Mouse (Mus musculus): ENCODE results near the gene Mrtfa. TPM values are rescaled to one million over a fixed set of nuclear protein-coding genes. Genes with fewer than 3 reads are reported as not detected.

Mrtfa gene
- polyA plus RNA-seq, 1 experiment from 2014 or later, result 30.2 TPM

- WGBS, result 94% methylated on average over 5 of the region's 5 CpGs
- no peak for ATAC-seq (ENCODE audit: low FRiP score, low read depth)
Measured at GRCm38 (mm10) chr15:81068641-81069381, 121.7 kb downstream of the Mrtfa start.

GRCm38 (mm10) chr15:81067761-81068160 is 122.8 kb downstream of the Mrtfa start:
- WGBS, result 97% methylated on average over 3 of the region's 3 CpGs
- Histone ChIP-seq H3K9me3 (no peaks in the 10 kb centered on the region), H3K9ac (no peak overlapping the region)

More at GRCm38 (mm10) chr15:81068641-81069381, 121.7 kb downstream of the Mrtfa start:
- no peaks in the 10 kb centered on the region for H3K9me3 ChIP-seq
- no peaks in the 10 kb centered on the region for H3K4me1 ChIP-seq
- no peak overlapping the region for H3K4me3 ChIP-seq
- no peaks in the 10 kb centered on the region; the same call in 1 of the 2 replicates for H3K36me3 ChIP-seq
- no peaks in the 10 kb centered on the region for H3K27me3 ChIP-seq (replicated peaks)
- H3K27ac ChIP-seq, result no peak overlapping the region
- H3K9ac ChIP-seq, result no peak overlapping the region
- H3K4me2 ChIP-seq (replicated peaks), result no peak overlapping the region

GRCm38 (mm10) chr15:81066976-81067375 is 123.6 kb downstream of the Mrtfa start:
- WGBS, result 78% methylated on average over 5 of the region's 5 CpGs
- Histone ChIP-seq H3K36me3 (no peaks in the 10 kb centered on the region), H3K4me2 (replicated peaks) (no peak overlapping the region), H3K9ac (no peak overlapping the region), H3K4me3 (no peak overlapping the region), H3K27me3 (replicated peaks) (no peaks in the 10 kb centered on the region), H3K27ac (no peak overlapping the region), H3K9me3 (no peaks in the 10 kb centered on the region), H3K4me1 (peaks cover 11% of the 10 kb centered on the region)
- no peak for ATAC-seq (ENCODE audit: low FRiP score, low read depth)

More at GRCm38 (mm10) chr15:81067761-81068160, 122.8 kb downstream of the Mrtfa start:
- H3K4me1 ChIP-seq, result peaks cover 3% of the 10 kb centered on the region
- H3K27ac ChIP-seq, result no peak overlapping the region
- H3K4me3 ChIP-seq, result no peak overlapping the region
- H3K27me3 ChIP-seq (replicated peaks), result no peaks in the 10 kb centered on the region
- no peak for ATAC-seq (ENCODE audit: low FRiP score, low read depth)
- no peak overlapping the region for H3K4me2 ChIP-seq (replicated peaks)
- no peaks in the 10 kb centered on the region; the same call in 1 of the 2 replicates for H3K36me3 ChIP-seq

GRCm38 (mm10) chr15:81064661-81065060 is 125.9 kb downstream of the Mrtfa start:
- H3K27me3 ChIP-seq (replicated peaks), result no peaks in the 10 kb centered on the region
- WGBS, result 94% methylated on average over 4 of the region's 4 CpGs
- H3K9me3 ChIP-seq, result no peaks in the 10 kb centered on the region
- no peak overlapping the region for H3K4me2 ChIP-seq (replicated peaks)
- H3K4me3 ChIP-seq, result no peak overlapping the region
- no peak overlapping the region for H3K27ac ChIP-seq
- no peak for ATAC-seq (ENCODE audit: low FRiP score, low read depth)
- H3K9ac ChIP-seq, result no peak overlapping the region
- H3K4me1 ChIP-seq, result peaks cover 13% of the 10 kb centered on the region
- H3K36me3 ChIP-seq, result no peaks in the 10 kb centered on the region

GRCm38 (mm10) chr15:81064143-81064542 is 126.4 kb downstream of the Mrtfa start:
- no peak for ATAC-seq (ENCODE audit: low FRiP score, low read depth)
- Histone ChIP-seq H3K36me3 (no peaks in the 10 kb centered on the region), H3K4me1 (peaks cover 13% of the 10 kb centered on the region), H3K4me3 (no peak overlapping the region), H3K9ac (no peak overlapping the region), H3K4me2 (replicated peaks) (no peak overlapping the region), H3K27me3 (replicated peaks) (no peaks in the 10 kb centered on the region), H3K9me3 (no peaks in the 10 kb centered on the region), H3K27ac (no peak overlapping the region)
- 29% methylated on average over 1 of the region's 1 CpGs for WGBS

GRCm38 (mm10) chr15:81062616-81063015 is 127.9 kb downstream of the Mrtfa start:
- WGBS, result 47% methylated on average over 8 of the region's 8 CpGs
- Histone ChIP-seq H3K9me3 (no peaks in the 10 kb centered on the region), H3K9ac (no peak overlapping the region), H3K4me3 (no peak overlapping the region), H3K27ac (no peak overlapping the region), H3K27me3 (replicated peaks) (no peaks in the 10 kb centered on the region), H3K36me3 (no peaks in the 10 kb centered on the region), H3K4me1 (peaks cover 13% of the 10 kb centered on the region), H3K4me2 (replicated peaks) (peak overlapping the region; percentile 16; the same call in 1 of the 2 replicates)
- ATAC-seq (ENCODE audit: low FRiP score, low read depth), result no peak

GRCm38 (mm10) chr15:81062175-81062588 is 128.4 kb downstream of the Mrtfa start:
- no peak overlapping the region for H3K27ac ChIP-seq
- H3K36me3 ChIP-seq, result no peaks in the 10 kb centered on the region
- H3K4me1 ChIP-seq, result peaks cover 13% of the 10 kb centered on the region
- no peak for ATAC-seq (ENCODE audit: low FRiP score, low read depth)
- 15% methylated on average over 8 of the region's 8 CpGs for WGBS
- H3K9me3 ChIP-seq, result no peaks in the 10 kb centered on the region
- H3K4me2 ChIP-seq (replicated peaks), result peak overlapping the region; percentile 16; the same call in 1 of the 2 replicates
- no peak overlapping the region for H3K4me3 ChIP-seq
- H3K9ac ChIP-seq, result no peak overlapping the region
- H3K27me3 ChIP-seq (replicated peaks), result no peaks in the 10 kb centered on the region

GRCm38 (mm10) chr15:81060975-81061374 is 129.6 kb downstream of the Mrtfa start:
- Histone ChIP-seq H3K36me3 (no peaks in the 10 kb centered on the region), H3K27me3 (replicated peaks) (no peaks in the 10 kb centered on the region), H3K4me3 (no peak overlapping the region), H3K4me2 (replicated peaks) (no peak overlapping the region), H3K27ac (no peak overlapping the region), H3K9me3 (no peaks in the 10 kb centered on the region), H3K4me1 (peaks cover 13% of the 10 kb centered on the region), H3K9ac (no peak overlapping the region)
- no peak for ATAC-seq (ENCODE audit: low FRiP score, low read depth)
- 89% methylated on average over 2 of the region's 2 CpGs for WGBS

GRCm38 (mm10) chr15:81057736-81058135 is 132.8 kb downstream of the Mrtfa start:
- Histone ChIP-seq H3K4me1 (peaks cover 9% of the 10 kb centered on the region), H3K27me3 (replicated peaks) (no peaks in the 10 kb centered on the region), H3K9me3 (no peaks in the 10 kb centered on the region), H3K36me3 (no peaks in the 10 kb centered on the region), H3K9ac (no peak overlapping the region), H3K4me2 (replicated peaks) (no peak overlapping the region), H3K4me3 (no peak overlapping the region), H3K27ac (no peak overlapping the region)
- 94% methylated on average over 5 of the region's 5 CpGs for WGBS
- ATAC-seq (ENCODE audit: low FRiP score, low read depth), result no peak

- ATAC-seq (ENCODE audit: low FRiP score, low read depth), result no peak
- Histone ChIP-seq H3K4me3 (no peak overlapping the region), H3K27me3 (replicated peaks) (no peaks in the 10 kb centered on the region), H3K27ac (no peak overlapping the region), H3K4me2 (replicated peaks) (no peak overlapping the region), H3K9ac (no peak overlapping the region), H3K9me3 (no peaks in the 10 kb centered on the region), H3K4me1 (no peaks in the 10 kb centered on the region), H3K36me3 (no peaks in the 10 kb centered on the region)
- WGBS, result 91% methylated on average over 2 of the region's 2 CpGs
Measured at GRCm38 (mm10) chr15:81055488-81055887, 135.1 kb downstream of the Mrtfa start.

GRCm38 (mm10) chr15:81052491-81052890 is 138.1 kb downstream of the Mrtfa start:
- ATAC-seq (ENCODE audit: low FRiP score, low read depth), result no peak
- Histone ChIP-seq H3K9ac (no peak overlapping the region), H3K4me3 (no peak overlapping the region), H3K36me3 (no peaks in the 10 kb centered on the region), H3K27ac (no peak overlapping the region), H3K4me1 (no peaks in the 10 kb centered on the region), H3K27me3 (replicated peaks) (no peaks in the 10 kb centered on the region), H3K9me3 (no peaks in the 10 kb centered on the region), H3K4me2 (replicated peaks) (no peak overlapping the region)
- 94% methylated on average over 5 of the region's 5 CpGs for WGBS

GRCm38 (mm10) chr15:81050488-81050887 is 140.1 kb downstream of the Mrtfa start:
- H3K27me3 ChIP-seq (replicated peaks), result no peaks in the 10 kb centered on the region
- H3K9me3 ChIP-seq, result no peaks in the 10 kb centered on the region
- H3K9ac ChIP-seq, result no peak overlapping the region
- no peak overlapping the region for H3K4me2 ChIP-seq (replicated peaks)
- H3K36me3 ChIP-seq, result no peaks in the 10 kb centered on the region
- 67% methylated on average over 3 of the region's 3 CpGs for WGBS
- H3K4me3 ChIP-seq, result no peak overlapping the region
- H3K4me1 ChIP-seq, result no peaks in the 10 kb centered on the region
- no peak overlapping the region for H3K27ac ChIP-seq
- no peak for ATAC-seq (ENCODE audit: low FRiP score, low read depth)
